Mouse (Mus musculus) bone marrow macrophage, adult 2 months (primary cell): ENCODE data around the gene Umps.

ENCODE experiments used
- CTCF ChIP-seq: IDR thresholded peaks from 2 replicates; pipeline ENCODE4 v1.5.1; 2012; ENCODE audit warnings: low read depth, mild to moderate bottlenecking, low read length, moderate library complexity
- POLR2A ChIP-seq: IDR thresholded peaks from 2 replicates; pipeline ENCODE4 v1.6.1; 2012; ENCODE audit warnings: mild to moderate bottlenecking, low read depth, low read length, borderline replicate concordance

- no peak for TF ChIP-seq CTCF
- no peak for TF ChIP-seq POLR2A
Observed at GRCm38 (mm10) chr16:33941271-33941781, 25.5 kb downstream of the Umps start.
